Mouse (Mus musculus): ENCODE results near the gene Asna1.

The Asna1 gene

DNA sequence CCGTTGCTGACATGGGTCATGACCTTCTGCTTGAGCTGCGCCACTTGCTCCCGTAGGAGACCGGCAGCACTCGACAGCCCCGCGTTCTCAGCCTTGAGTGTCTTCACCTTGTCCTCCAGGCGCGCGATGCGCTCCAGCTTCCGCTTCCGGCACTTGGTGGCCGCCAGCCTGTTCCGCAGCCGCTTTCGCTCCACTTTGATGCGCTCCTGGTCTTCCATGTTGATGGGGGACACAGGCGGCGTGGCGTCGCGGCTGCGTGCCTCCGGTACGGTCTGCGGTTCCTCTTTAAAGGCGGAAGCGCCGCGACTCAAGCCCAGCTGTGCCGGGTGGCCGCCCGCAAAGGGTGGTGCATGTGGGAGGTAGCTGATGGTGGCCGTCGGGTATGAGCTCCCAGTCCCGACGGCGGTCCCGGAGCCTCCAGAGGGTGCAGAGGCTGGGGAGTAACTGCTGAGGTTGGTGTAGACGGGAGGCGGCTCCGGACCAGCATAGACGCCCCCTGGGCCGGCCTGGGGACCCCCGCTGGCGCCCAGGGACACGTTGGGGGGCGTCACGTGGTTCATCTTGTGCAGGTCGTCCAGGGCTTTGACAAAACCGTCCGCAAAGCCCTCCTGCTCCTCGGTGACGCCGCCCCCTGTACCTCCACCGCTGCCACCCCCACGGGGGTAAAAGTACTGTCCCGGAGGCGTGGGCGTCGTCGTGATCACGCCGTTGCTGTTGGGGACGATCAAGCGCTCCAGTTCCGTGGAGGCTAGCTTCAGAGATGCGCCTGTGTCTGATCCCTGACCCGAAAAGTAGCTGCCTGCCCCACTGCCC lies 47.4 kb downstream of the Asna1 start:
- Histone ChIP-seq H3K27me3 (ENCODE audit: insufficient read depth, low read length) (no peaks in the 10 kb centered on the region), H3K9me3 (ENCODE audit: low read length) (no peaks in the 10 kb centered on the region), H3K4me1 (replicated peaks; ENCODE audit: low read depth, low read length) (peaks cover 63% of the 10 kb centered on the region), H3K4me3 (replicated peaks; ENCODE audit: low read length) (peak overlapping the region; percentile 91), H3K36me3 (ENCODE audit: insufficient read depth, low read length) (peaks cover 21% of the 10 kb centered on the region)
- TF ChIP-seq CTCF (conservative IDR thresholded peaks at IDR 0.05; ENCODE audit: low read length) (no peak), NANOG (IDR thresholded peaks at IDR 0.05; ENCODE audit: borderline replicate concordance, low read length) (no peak), POU5F1 (IDR thresholded peaks at IDR 0.05; ENCODE audit: borderline replicate concordance, low read length) (no peak)

DNA sequence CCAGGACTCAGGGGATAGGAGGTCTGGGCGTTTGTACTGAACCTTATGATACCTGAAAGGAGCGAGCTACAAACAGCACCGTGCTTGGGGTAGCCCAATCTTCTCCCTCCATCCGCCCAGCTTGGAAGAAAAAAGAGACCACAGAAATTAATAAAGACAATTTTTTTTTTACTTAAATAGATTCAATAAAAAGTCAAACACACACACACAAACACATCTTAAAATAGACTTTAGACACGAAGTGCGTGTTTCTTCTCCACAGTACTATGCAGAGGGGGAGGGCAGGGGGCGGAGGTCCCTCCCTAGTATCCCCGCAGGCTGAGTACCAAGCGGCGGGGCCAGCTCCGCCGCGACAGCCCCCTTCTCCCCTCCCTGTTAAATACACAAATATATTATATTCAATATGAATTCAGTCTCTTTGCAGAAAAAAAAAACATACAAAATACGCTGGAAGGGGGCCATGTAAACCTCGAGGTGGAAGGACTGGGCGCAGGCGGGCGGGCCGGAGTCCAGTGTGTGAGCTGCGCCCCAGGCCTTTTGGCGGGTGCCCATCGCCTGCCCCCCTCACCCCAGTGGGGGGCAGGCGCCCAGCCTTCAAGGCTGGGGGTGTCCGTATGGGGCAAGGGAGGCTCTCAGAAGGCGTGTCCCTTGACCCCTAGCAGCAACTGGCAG lies 48.2 kb downstream of the Asna1 start:
- Histone ChIP-seq H3K27me3 (ENCODE audit: insufficient read depth, low read length) (no peaks in the 10 kb centered on the region), H3K9me3 (ENCODE audit: low read length) (no peaks in the 10 kb centered on the region), H3K4me3 (replicated peaks; ENCODE audit: low read length) (peak overlapping the region; percentile 91), H3K4me1 (replicated peaks; ENCODE audit: low read depth, low read length) (peaks cover 55% of the 10 kb centered on the region), H3K36me3 (ENCODE audit: insufficient read depth, low read length) (peaks cover 27% of the 10 kb centered on the region)
- TF ChIP-seq NANOG (IDR thresholded peaks at IDR 0.05; ENCODE audit: borderline replicate concordance, low read length) (no peak), POU5F1 (IDR thresholded peaks at IDR 0.05; ENCODE audit: borderline replicate concordance, low read length) (no peak), CTCF (conservative IDR thresholded peaks at IDR 0.05; ENCODE audit: low read length) (no peak)

DNA sequence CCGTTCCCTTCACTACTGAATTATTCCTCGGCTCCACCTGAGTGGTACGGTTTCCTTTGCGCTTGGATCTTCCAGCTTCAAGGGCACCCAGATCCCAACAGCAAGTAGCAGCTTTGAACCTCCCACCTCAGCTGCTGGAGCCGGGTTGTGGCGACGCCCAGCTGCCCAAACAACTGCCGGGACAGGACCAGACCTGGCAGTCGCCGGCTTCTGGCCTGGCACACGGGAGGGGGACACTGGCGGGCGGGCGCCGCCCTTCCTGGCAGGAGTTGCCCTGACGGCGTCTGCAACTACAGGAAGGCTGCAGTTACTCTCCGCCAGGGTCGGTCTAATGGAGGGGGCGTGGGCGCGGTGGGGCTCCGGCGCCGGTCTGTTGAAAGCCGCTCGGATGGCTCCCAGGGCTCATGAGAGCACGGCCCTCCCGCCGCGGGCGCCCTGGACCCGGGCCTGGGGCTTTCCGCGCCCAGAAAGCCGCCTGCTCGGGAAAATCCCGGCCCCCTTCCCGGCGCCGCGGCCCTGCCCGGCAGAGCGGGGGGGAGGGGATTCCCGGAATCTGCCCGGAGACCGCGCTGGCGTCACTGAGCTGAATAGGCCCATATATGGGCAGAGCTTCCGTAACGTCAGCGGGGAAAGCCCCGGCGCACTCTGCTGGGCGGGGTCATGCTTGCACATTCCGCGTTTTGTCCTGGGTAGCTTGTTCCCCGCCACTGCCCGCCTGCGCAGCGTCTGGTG lies 48.9 kb downstream of the Asna1 start:
- peaks cover 34% of the 10 kb centered on the region for H3K36me3 ChIP-seq (ENCODE audit: insufficient read depth, low read length)
- no peaks in the 10 kb centered on the region for H3K27me3 ChIP-seq (ENCODE audit: insufficient read depth, low read length)
- no peak for TF ChIP-seq POU5F1 (IDR thresholded peaks at IDR 0.05; ENCODE audit: borderline replicate concordance, low read length)
- TF ChIP-seq CTCF (conservative IDR thresholded peaks at IDR 0.05; ENCODE audit: low read length) = no peak
- TF ChIP-seq NANOG (IDR thresholded peaks at IDR 0.05; ENCODE audit: borderline replicate concordance, low read length) = no peak
- H3K4me1 ChIP-seq (replicated peaks; ENCODE audit: low read depth, low read length) = peaks cover 54% of the 10 kb centered on the region
- H3K9me3 ChIP-seq (ENCODE audit: low read length) = no peaks in the 10 kb centered on the region
- H3K4me3 ChIP-seq (replicated peaks; ENCODE audit: low read length) = peak overlapping the region; percentile 91

DNA sequence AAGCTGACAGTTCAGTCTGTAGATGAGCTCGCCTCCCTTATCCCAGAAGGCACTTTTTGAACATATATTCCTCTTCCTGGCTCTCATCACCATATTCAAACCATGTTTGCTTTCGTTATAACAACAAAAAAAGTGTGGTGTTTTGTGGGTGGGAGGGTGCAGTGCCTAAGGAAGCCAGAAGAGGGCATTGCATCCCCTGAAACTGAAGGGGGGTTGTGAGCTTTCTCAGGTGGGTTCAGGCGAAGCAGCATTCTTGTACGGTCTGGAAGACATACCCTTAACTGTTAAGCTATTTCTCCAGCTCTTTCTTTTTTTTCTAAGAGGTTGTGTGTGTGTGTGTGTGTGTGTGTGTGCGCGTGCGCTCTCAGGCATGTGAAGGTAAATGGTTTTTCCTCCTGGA lies 49.6 kb downstream of the Asna1 start:
- no peaks in the 10 kb centered on the region for H3K27me3 ChIP-seq (ENCODE audit: insufficient read depth, low read length)
- H3K36me3 ChIP-seq (ENCODE audit: insufficient read depth, low read length) = peaks cover 41% of the 10 kb centered on the region
- peak overlapping the region; percentile 91 for H3K4me3 ChIP-seq (replicated peaks; ENCODE audit: low read length)
- peaks cover 54% of the 10 kb centered on the region for H3K4me1 ChIP-seq (replicated peaks; ENCODE audit: low read depth, low read length)
- no peaks in the 10 kb centered on the region for H3K9me3 ChIP-seq (ENCODE audit: low read length)
- TF ChIP-seq POU5F1 (IDR thresholded peaks at IDR 0.05; ENCODE audit: borderline replicate concordance, low read length) = no peak
- peak; percentile 99 for TF ChIP-seq CTCF (conservative IDR thresholded peaks at IDR 0.05; ENCODE audit: low read length)

DNA sequence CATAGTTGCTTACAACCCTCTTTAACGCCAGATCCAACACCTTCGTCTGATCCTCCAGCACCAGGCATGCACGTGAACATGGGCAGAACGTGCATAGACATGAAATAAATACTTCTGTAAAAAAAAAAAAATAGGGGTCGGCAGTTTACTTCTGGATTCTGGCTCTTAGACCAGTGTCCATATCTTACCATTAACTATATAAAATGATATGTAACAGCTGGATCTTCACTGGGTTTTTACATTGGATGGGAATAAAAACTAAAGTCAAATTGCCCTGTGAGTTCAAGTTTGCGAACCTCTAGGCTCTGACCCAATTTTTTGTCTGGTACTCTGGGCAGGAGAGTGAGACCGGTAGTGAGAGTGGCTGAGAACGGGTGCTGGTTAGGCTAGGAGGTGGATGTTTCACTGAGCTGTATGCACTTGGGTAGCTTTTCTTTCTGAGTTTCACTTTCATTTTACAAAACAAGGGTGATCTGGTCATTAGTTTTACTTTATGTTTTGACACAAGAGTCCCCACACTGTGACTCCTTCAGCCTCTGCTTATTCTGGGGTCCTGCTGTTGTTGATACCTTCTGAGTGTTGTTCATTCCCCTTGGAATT lies 50.4 kb downstream of the Asna1 start:
- Histone ChIP-seq H3K4me3 (replicated peaks; ENCODE audit: low read length) (no peak overlapping the region), H3K9me3 (ENCODE audit: low read length) (no peaks in the 10 kb centered on the region), H3K27me3 (ENCODE audit: insufficient read depth, low read length) (no peaks in the 10 kb centered on the region), H3K36me3 (ENCODE audit: insufficient read depth, low read length) (peaks cover 45% of the 10 kb centered on the region), H3K4me1 (replicated peaks; ENCODE audit: low read depth, low read length) (peaks cover 56% of the 10 kb centered on the region)
- TF ChIP-seq CTCF (conservative IDR thresholded peaks at IDR 0.05; ENCODE audit: low read length) (no peak), POU5F1 (IDR thresholded peaks at IDR 0.05; ENCODE audit: borderline replicate concordance, low read length) (no peak), NANOG (IDR thresholded peaks at IDR 0.05; ENCODE audit: borderline replicate concordance, low read length) (no peak)

DNA sequence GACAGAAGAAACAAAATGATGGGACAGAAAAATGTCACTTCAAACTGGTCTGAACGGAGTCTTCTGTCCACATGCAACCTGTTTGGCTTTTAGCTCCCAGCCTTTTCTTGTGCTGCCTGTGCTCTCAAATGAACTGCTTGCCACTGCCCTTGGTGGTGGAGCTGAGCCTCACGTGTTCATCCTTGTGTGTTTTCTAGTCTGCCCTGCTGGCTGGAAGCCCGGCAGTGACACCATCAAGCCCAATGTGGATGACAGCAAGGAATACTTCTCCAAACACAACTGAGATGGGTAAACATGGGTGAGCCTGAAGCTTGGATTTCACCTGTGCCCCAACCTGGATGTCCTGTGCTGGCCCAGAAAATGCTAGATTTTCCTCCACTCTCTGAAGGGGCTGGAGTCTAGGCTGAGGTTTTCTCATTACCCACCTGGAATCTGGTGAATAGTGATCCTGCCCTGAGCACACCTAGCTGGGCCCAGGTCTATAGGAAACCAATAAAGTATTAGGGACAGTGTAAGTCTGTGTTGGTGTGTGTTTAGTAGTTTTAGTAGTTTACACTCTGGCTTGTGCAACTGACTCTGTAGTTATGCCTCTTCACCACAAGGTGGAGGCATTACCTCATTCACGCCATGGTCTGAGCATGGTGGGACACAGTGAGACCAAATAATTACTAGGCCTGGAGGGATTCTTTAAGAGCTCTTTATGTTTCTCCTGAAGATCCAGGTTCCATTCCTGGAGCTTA lies 51.1 kb downstream of the Asna1 start:
- Histone ChIP-seq H3K9me3 (ENCODE audit: low read length) (no peaks in the 10 kb centered on the region), H3K4me3 (replicated peaks; ENCODE audit: low read length) (no peak overlapping the region), H3K4me1 (replicated peaks; ENCODE audit: low read depth, low read length) (peaks cover 50% of the 10 kb centered on the region), H3K36me3 (ENCODE audit: insufficient read depth, low read length) (peaks cover 45% of the 10 kb centered on the region), H3K27me3 (ENCODE audit: insufficient read depth, low read length) (no peaks in the 10 kb centered on the region)
- TF ChIP-seq CTCF (conservative IDR thresholded peaks at IDR 0.05; ENCODE audit: low read length) = peak; percentile 55
- TF ChIP-seq NANOG (IDR thresholded peaks at IDR 0.05; ENCODE audit: borderline replicate concordance, low read length) = no peak

DNA sequence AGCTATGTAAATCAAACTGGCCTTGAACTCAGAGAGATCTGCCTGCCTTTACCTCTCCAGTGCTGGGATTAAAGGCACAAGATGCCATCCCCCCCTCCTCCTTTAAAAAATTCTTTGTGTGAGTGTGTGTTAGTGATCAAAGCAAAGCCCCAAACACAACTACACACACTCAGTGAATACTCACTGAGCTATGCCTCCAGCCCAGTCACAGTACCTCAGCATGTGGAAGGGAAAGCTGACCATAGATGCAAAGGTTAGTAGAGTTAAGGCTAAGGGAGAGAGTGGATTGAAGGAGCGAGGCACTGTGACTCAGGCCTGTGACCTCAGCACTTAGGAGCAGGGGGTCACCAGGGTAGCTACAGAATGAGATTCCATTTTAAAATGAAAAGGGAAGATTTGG lies 52.0 kb downstream of the Asna1 start:
- Histone ChIP-seq H3K4me1 (replicated peaks; ENCODE audit: low read depth, low read length) (peaks cover 55% of the 10 kb centered on the region), H3K27me3 (ENCODE audit: insufficient read depth, low read length) (no peaks in the 10 kb centered on the region), H3K9me3 (ENCODE audit: low read length) (no peaks in the 10 kb centered on the region), H3K4me3 (replicated peaks; ENCODE audit: low read length) (no peak overlapping the region), H3K36me3 (ENCODE audit: insufficient read depth, low read length) (peaks cover 45% of the 10 kb centered on the region)
- TF ChIP-seq POU5F1 (IDR thresholded peaks at IDR 0.05; ENCODE audit: borderline replicate concordance, low read length) = no peak
- TF ChIP-seq CTCF (conservative IDR thresholded peaks at IDR 0.05; ENCODE audit: low read length) = no peak
- TF ChIP-seq NANOG (IDR thresholded peaks at IDR 0.05; ENCODE audit: borderline replicate concordance, low read length) = no peak
